Mouse (Mus musculus) cerebellum, adult 2 months (tissue): ENCODE results near the gene Mgat4b.

ENCODE experiments used
- CTCF ChIP-seq: fragments of 200-500 bp; IDR thresholded peaks from 2 replicates; pipeline ENCODE4 v1.5.1; 2011; ENCODE audit warnings: low read depth, mild to moderate bottlenecking, control low read depth, low read length, moderate library complexity, borderline replicate concordance; ENCODE audit not compliant: insufficient read depth
- POLR2A ChIP-seq: fragments of 200-500 bp; IDR thresholded peaks from 2 replicates; pipeline ENCODE4 v1.6.1; 2011; ENCODE audit warnings: low read length, control low read depth, borderline replicate concordance; ENCODE audit not compliant: insufficient read depth

DNA sequence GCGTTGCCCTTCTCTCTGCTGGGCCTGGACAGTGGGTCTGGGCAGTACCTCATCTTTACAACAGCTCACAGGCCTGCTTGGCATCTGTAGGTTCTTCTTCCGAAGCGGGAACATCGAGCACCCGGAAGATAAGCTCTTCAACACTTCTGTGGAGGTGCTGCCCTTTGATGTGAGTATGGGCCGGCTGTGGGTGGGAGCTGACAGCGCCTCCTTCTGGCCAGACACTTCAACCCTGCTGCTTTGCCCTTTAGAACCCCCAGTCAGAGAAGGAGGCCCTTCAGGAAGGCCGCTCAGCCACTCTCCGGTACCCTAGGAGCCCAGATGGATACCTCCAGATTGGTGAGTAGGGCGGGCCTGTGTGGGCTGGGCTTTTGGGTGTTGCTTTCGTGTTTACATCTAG lies 23.3 kb downstream of the Mgat4b start:
- TF ChIP-seq CTCF (no peak), POLR2A (no peak)
